Mouse (Mus musculus) frontal cortex, postnatal 25 days (tissue): ENCODE results near the gene Lnx1.

Experiments used
- DNase-seq, 2 experiments: peaks; one replicate each; pipeline ENCODE4 v3.0.0; 2022; ENCODE audit warnings: low spot score in 2 of 2

Gene Lnx1

GRCm38 (mm10) chr5:74697534-74697933, 5.2 kb downstream of the Lnx1 start:
- no peak for DNase-seq

GRCm38 (mm10) chr5:74694390-74694801, 8.3 kb downstream of the Lnx1 start:
- DNase-seq: no peak

GRCm38 (mm10) chr5:74693836-74694235, 8.9 kb downstream of the Lnx1 start:
- no peak for DNase-seq

GRCm38 (mm10) chr5:74692411-74693090, 10.2 kb downstream of the Lnx1 start:
- DNase-seq: no peak

GRCm38 (mm10) chr5:74688822-74689221, 13.9 kb downstream of the Lnx1 start:
- DNase-seq: no peak

- no peak for DNase-seq
Measured at GRCm38 (mm10) chr5:74684944-74685343, 17.8 kb downstream of the Lnx1 start.

GRCm38 (mm10) chr5:74683832-74684231, 18.9 kb downstream of the Lnx1 start:
- DNase-seq: no peak

GRCm38 (mm10) chr5:74682735-74683134, 20.0 kb downstream of the Lnx1 start:
- DNase-seq: no peak

GRCm38 (mm10) chr5:74679631-74680030, 23.1 kb downstream of the Lnx1 start:
- no peak for DNase-seq

- DNase-seq: no peak
Measured at GRCm38 (mm10) chr5:74678693-74679092, 24.0 kb downstream of the Lnx1 start.

GRCm38 (mm10) chr5:74677399-74678338, 25.0 kb downstream of the Lnx1 start:
- peak; percentile 62 to 68 for DNase-seq

- no peak for DNase-seq
Measured at GRCm38 (mm10) chr5:74672556-74672955, 30.2 kb downstream of the Lnx1 start.

- no peak for DNase-seq
Measured at GRCm38 (mm10) chr5:74670877-74671276, 31.8 kb downstream of the Lnx1 start.

GRCm38 (mm10) chr5:74669925-74670324, 32.8 kb downstream of the Lnx1 start:
- no peak for DNase-seq

- DNase-seq: no peak
Measured at GRCm38 (mm10) chr5:74668956-74669355, 33.8 kb downstream of the Lnx1 start.

- no peak for DNase-seq
Measured at GRCm38 (mm10) chr5:74662618-74663017, 40.1 kb downstream of the Lnx1 start.

- no peak for DNase-seq
Measured at GRCm38 (mm10) chr5:74661734-74662560, 40.8 kb downstream of the Lnx1 start.

GRCm38 (mm10) chr5:74659856-74660255, 42.9 kb downstream of the Lnx1 start:
- DNase-seq: no peak

- no peak for DNase-seq
Measured at GRCm38 (mm10) chr5:74659281-74659680, 43.4 kb downstream of the Lnx1 start.

GRCm38 (mm10) chr5:74657930-74658329, 44.8 kb downstream of the Lnx1 start:
- DNase-seq: no peak

GRCm38 (mm10) chr5:74656410-74656809, 46.3 kb downstream of the Lnx1 start:
- DNase-seq: no peak

GRCm38 (mm10) chr5:74654527-74654926, 48.2 kb downstream of the Lnx1 start:
- no peak for DNase-seq
